Mouse (Mus musculus) heart, postnatal 14 days (tissue): ENCODE results near the gene Porcn. TPM values are rescaled to one million over a fixed set of nuclear protein-coding genes. Genes with fewer than 3 reads are reported as not detected.

Experiments used
- total RNA-seq, 2 experiments: library from RNA; stranded (reverse); gene quantifications; 2 replicates each; pipeline ENCODE4 v1.2.3; 2021

Porcn gene
- total RNA-seq, 2 experiments from 2014 or later = 1.8 to 3.7 TPM

Other genes starting within 250 kb of the Porcn start
- not detected for gene Gata1, start 228.5 kb downstream of the Porcn start, total RNA-seq
- gene Glod5, start 188.0 kb downstream of the Porcn start, total RNA-seq = not detected
- gene Suv39h1, start 131.8 kb downstream of the Porcn start, total RNA-seq = 1 to 10 TPM; 6.0 to 6.7 TPM
- 1 to 10 TPM; 2.7 to 4.0 TPM for gene Was, start 116.0 kb downstream of the Porcn start, total RNA-seq
- 10 to 100 TPM; 67.7 to 71.3 TPM for gene Wdr13, start 73.6 kb downstream of the Porcn start, total RNA-seq
- gene Rbm3, start 60.6 kb downstream of the Porcn start, total RNA-seq = 100 to 1,000 TPM; 158 to 181 TPM
- 1 to 10 TPM; 4.1 to 4.2 TPM for gene Tbc1d25, start 30.3 kb downstream of the Porcn start, total RNA-seq
- gene Ebp, start 13.0 kb downstream of the Porcn start, total RNA-seq = 10 to 100 TPM; 19.0 to 24.7 TPM
- 10 to 100 TPM in 1 of 2 experiments, 1 to 10 TPM in 1; 9.8 to 12.7 TPM for gene Ftsj1, start 45.9 kb upstream of the Porcn start, total RNA-seq
- 1 to 10 TPM in 1 of 2 experiments, under 1 TPM in 1; 0.78 to 1.6 TPM for gene Slc38a5, start 64.6 kb upstream of the Porcn start, total RNA-seq
- not detected for gene Ssxb10, start 120.9 kb upstream of the Porcn start, total RNA-seq
- gene Ssxb9, start 160.5 kb upstream of the Porcn start, total RNA-seq = not detected
- gene Ssxb1, start 206.8 kb upstream of the Porcn start, total RNA-seq = not detected